Mouse (Mus musculus): ENCODE data around the gene Foxp1. TPM values are rescaled to one million over a fixed set of nuclear protein-coding genes. Genes with fewer than 3 reads are reported as not detected.

Gene Foxp1
- polyA plus RNA-seq, 1 experiment: 162 TPM

- Histone ChIP-seq H3K36me3 (ENCODE audit: control insufficient read depth, insufficient read depth, low read length) (peaks cover 3% of the 10 kb centered on the region), H3K27me3 (ENCODE audit: control insufficient read depth, insufficient read depth, low read length) (no peaks in the 10 kb centered on the region), H3K27ac (ENCODE audit: insufficient read depth, low read length) (peak overlapping the region; percentile 58), H3K4me3 (ENCODE audit: extremely low read depth, insufficient read depth, insufficient read length) (no peak overlapping the region), H3K4me1 (ENCODE audit: control insufficient read depth, insufficient read depth, insufficient read length) (peaks cover 20% of the 10 kb centered on the region)
- TF ChIP-seq POLR2A (IDR thresholded peaks at IDR 0.05; ENCODE audit: low read depth, low read length) (no peak), CTCF (IDR thresholded peaks at IDR 0.05; ENCODE audit: extremely low read depth, insufficient read depth, insufficient read length, insufficient replicate concordance) (no peak)
- no peak for DNase-seq (ENCODE audit: low read depth in 1 of 2, low spot score in 2 of 2)
- 45% methylated on average over 8 of the region's 8 CpGs for WGBS
These were observed 350.5 kb downstream of the Foxp1 start for GRCm38 (mm10) chr6:99171901-99172588.

GRCm38 (mm10) chr6:99171281-99171825 is 351.2 kb downstream of the Foxp1 start:
- TF ChIP-seq CTCF (IDR thresholded peaks at IDR 0.05; ENCODE audit: extremely low read depth, insufficient read depth, insufficient read length, insufficient replicate concordance) (no peak), POLR2A (IDR thresholded peaks at IDR 0.05; ENCODE audit: low read depth, low read length) (no peak)
- 58% methylated on average over 6 of the region's 6 CpGs for WGBS

GRCm38 (mm10) chr6:99168727-99169126 is 353.8 kb downstream of the Foxp1 start:
- H3K27ac ChIP-seq (ENCODE audit: insufficient read depth, low read length): no peak overlapping the region
- no peak for TF ChIP-seq CTCF (IDR thresholded peaks at IDR 0.05; ENCODE audit: extremely low read depth, insufficient read depth, insufficient read length, insufficient replicate concordance)
- no peak for TF ChIP-seq POLR2A (IDR thresholded peaks at IDR 0.05; ENCODE audit: low read depth, low read length)
- WGBS: 78% methylated on average over 2 of the region's 2 CpGs
- H3K36me3 ChIP-seq (ENCODE audit: control insufficient read depth, insufficient read depth, low read length): peaks cover 2% of the 10 kb centered on the region
- peaks cover 15% of the 10 kb centered on the region for H3K4me1 ChIP-seq (ENCODE audit: control insufficient read depth, insufficient read depth, insufficient read length)
- no peak for DNase-seq (ENCODE audit: low read depth in 1 of 2, low spot score in 2 of 2)
- H3K4me3 ChIP-seq (ENCODE audit: extremely low read depth, insufficient read depth, insufficient read length): no peak overlapping the region
- H3K27me3 ChIP-seq (ENCODE audit: control insufficient read depth, insufficient read depth, low read length): no peaks in the 10 kb centered on the region

More at GRCm38 (mm10) chr6:99171281-99171825, 351.2 kb downstream of the Foxp1 start:
- no peak for DNase-seq (ENCODE audit: low read depth in 1 of 2, low spot score in 2 of 2)
- H3K27me3 ChIP-seq (ENCODE audit: control insufficient read depth, insufficient read depth, low read length): no peaks in the 10 kb centered on the region
- H3K36me3 ChIP-seq (ENCODE audit: control insufficient read depth, insufficient read depth, low read length): peaks cover 3% of the 10 kb centered on the region
- peaks cover 20% of the 10 kb centered on the region for H3K4me1 ChIP-seq (ENCODE audit: control insufficient read depth, insufficient read depth, insufficient read length)
- no peak overlapping the region for H3K4me3 ChIP-seq (ENCODE audit: extremely low read depth, insufficient read depth, insufficient read length)
- peak overlapping the region; percentile 58 for H3K27ac ChIP-seq (ENCODE audit: insufficient read depth, low read length)

GRCm38 (mm10) chr6:99167001-99167400 is 355.5 kb downstream of the Foxp1 start:
- Histone ChIP-seq H3K4me3 (ENCODE audit: extremely low read depth, insufficient read depth, insufficient read length) (no peak overlapping the region), H3K36me3 (ENCODE audit: control insufficient read depth, insufficient read depth, low read length) (peaks cover 6% of the 10 kb centered on the region), H3K4me1 (ENCODE audit: control insufficient read depth, insufficient read depth, insufficient read length) (peaks cover 7% of the 10 kb centered on the region; the same call in 1 of the 2 replicates), H3K27ac (ENCODE audit: insufficient read depth, low read length) (no peak overlapping the region), H3K27me3 (ENCODE audit: control insufficient read depth, insufficient read depth, low read length) (no peaks in the 10 kb centered on the region)
- TF ChIP-seq CTCF (IDR thresholded peaks at IDR 0.05; ENCODE audit: extremely low read depth, insufficient read depth, insufficient read length, insufficient replicate concordance): no peak
- TF ChIP-seq POLR2A (IDR thresholded peaks at IDR 0.05; ENCODE audit: low read depth, low read length): no peak
- DNase-seq (ENCODE audit: low read depth in 1 of 2, low spot score in 2 of 2): no peak
- 92% methylated on average over 8 of the region's 8 CpGs for WGBS

- peaks cover 10% of the 10 kb centered on the region for H3K36me3 ChIP-seq (ENCODE audit: control insufficient read depth, insufficient read depth, low read length)
- WGBS: 36% methylated on average over 4 of the region's 4 CpGs
- peaks cover under 1% of the 10 kb centered on the region; the same call in 1 of the 2 replicates for H3K4me1 ChIP-seq (ENCODE audit: control insufficient read depth, insufficient read depth, insufficient read length)
- DNase-seq (ENCODE audit: low read depth in 1 of 2, low spot score in 2 of 2): no peak
- H3K27me3 ChIP-seq (ENCODE audit: control insufficient read depth, insufficient read depth, low read length): no peaks in the 10 kb centered on the region
- no peak for TF ChIP-seq CTCF (IDR thresholded peaks at IDR 0.05; ENCODE audit: extremely low read depth, insufficient read depth, insufficient read length, insufficient replicate concordance)
- no peak for TF ChIP-seq POLR2A (IDR thresholded peaks at IDR 0.05; ENCODE audit: low read depth, low read length)
- no peak overlapping the region for H3K27ac ChIP-seq (ENCODE audit: insufficient read depth, low read length)
- no peak overlapping the region for H3K4me3 ChIP-seq (ENCODE audit: extremely low read depth, insufficient read depth, insufficient read length)
These were observed 356.4 kb downstream of the Foxp1 start for GRCm38 (mm10) chr6:99166169-99166568.

GRCm38 (mm10) chr6:99164760-99165159 is 357.8 kb downstream of the Foxp1 start:
- 82% methylated on average over 6 of the region's 6 CpGs for whole genome bisulfite sequencing
- TF ChIP-seq CTCF (IDR thresholded peaks at IDR 0.05; ENCODE audit: extremely low read depth, insufficient read depth, insufficient read length, insufficient replicate concordance): no peak
- no peak for DNase-seq (ENCODE audit: low read depth in 1 of 2, low spot score in 2 of 2)

GRCm38 (mm10) chr6:99162716-99163115 is 359.8 kb downstream of the Foxp1 start:
- no peak for TF ChIP-seq CTCF (IDR thresholded peaks at IDR 0.05; ENCODE audit: extremely low read depth, insufficient read depth, insufficient read length, insufficient replicate concordance)
- no peak for TF ChIP-seq POLR2A (IDR thresholded peaks at IDR 0.05; ENCODE audit: low read depth, low read length)
- DNase-seq (ENCODE audit: low read depth in 1 of 2, low spot score in 2 of 2): no peak
- H3K4me3 ChIP-seq (ENCODE audit: extremely low read depth, insufficient read depth, insufficient read length): no peak overlapping the region

More at GRCm38 (mm10) chr6:99164760-99165159, 357.8 kb downstream of the Foxp1 start:
- Histone ChIP-seq H3K27me3 (ENCODE audit: control insufficient read depth, insufficient read depth, low read length) (no peaks in the 10 kb centered on the region), H3K4me1 (ENCODE audit: control insufficient read depth, insufficient read depth, insufficient read length) (no peaks in the 10 kb centered on the region; the same call in 1 of the 2 replicates), H3K4me3 (ENCODE audit: extremely low read depth, insufficient read depth, insufficient read length) (no peak overlapping the region), H3K36me3 (ENCODE audit: control insufficient read depth, insufficient read depth, low read length) (peaks cover 17% of the 10 kb centered on the region), H3K27ac (ENCODE audit: insufficient read depth, low read length) (no peak overlapping the region)

More at GRCm38 (mm10) chr6:99162716-99163115, 359.8 kb downstream of the Foxp1 start:
- H3K36me3 ChIP-seq (ENCODE audit: control insufficient read depth, insufficient read depth, low read length): peaks cover 22% of the 10 kb centered on the region
- no peak overlapping the region for H3K27ac ChIP-seq (ENCODE audit: insufficient read depth, low read length)
- 97% methylated on average over 15 of the region's 15 CpGs for WGBS
- H3K4me1 ChIP-seq (ENCODE audit: control insufficient read depth, insufficient read depth, insufficient read length): no peaks in the 10 kb centered on the region; the same call in 1 of the 2 replicates
- H3K27me3 ChIP-seq (ENCODE audit: control insufficient read depth, insufficient read depth, low read length): no peaks in the 10 kb centered on the region
